Mouse (Mus musculus) urinary bladder, postnatal 14 days (tissue): ENCODE results near the gene Sec24a.

Experiments used
- DNase-seq: peaks from one replicate; pipeline ENCODE4 v3.0.0; 2021; ENCODE audit warnings: low spot score

Gene Sec24a

DNA sequence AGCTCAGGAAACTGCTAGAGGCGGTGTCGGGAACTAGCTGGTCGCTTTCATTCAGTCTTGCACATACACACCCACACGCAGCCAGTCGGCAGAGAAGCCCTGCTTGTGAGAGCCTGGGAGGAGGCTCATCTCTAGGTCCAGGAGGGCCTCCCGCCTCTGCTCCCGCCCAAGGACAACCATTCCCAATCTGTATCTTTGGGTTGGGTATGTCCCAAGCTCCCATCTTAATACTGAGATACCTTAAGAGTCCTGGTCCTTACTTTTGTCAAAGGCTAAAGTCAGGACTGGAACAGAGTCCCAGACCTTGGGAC, 113.6 kb downstream of the Sec24a start:
- DNase-seq: no peak

DNA sequence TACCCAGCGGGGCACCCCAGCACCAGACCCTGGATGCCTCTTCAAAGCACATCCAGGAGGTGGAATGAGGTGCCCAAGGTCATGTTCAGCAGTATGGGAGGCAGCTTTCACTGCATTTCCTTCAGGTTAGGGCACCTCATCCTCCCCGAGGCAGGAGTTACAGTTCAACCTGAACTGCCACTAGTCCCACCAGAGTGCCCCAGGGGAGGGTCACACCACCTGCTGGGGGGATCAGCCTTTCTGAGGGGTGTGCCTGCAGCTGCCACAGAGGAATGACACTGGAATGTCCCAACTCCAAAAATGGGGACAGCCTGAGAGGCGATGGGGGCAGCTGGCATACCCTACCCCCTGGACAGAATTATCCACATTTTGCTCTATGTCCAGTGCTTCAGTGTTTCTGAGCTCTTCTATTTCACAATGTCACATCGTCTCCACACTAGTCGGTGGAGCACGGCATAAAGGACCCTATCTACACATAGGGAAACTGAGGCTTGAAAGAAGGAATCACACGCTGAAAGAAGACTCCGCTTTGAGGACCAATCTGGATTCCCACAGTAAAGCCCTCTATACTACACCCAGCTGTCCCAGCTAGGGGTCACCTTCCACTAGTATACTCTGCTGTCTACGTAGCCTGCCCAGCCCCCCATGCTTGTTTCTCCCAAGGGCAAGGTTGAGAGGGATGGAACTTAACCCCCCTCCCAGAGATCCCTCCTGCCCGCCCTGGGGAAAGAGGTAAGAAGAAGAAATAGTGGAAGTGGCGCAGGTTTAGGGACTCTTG, 114.1 kb downstream of the Sec24a start:
- no peak for DNase-seq

DNA sequence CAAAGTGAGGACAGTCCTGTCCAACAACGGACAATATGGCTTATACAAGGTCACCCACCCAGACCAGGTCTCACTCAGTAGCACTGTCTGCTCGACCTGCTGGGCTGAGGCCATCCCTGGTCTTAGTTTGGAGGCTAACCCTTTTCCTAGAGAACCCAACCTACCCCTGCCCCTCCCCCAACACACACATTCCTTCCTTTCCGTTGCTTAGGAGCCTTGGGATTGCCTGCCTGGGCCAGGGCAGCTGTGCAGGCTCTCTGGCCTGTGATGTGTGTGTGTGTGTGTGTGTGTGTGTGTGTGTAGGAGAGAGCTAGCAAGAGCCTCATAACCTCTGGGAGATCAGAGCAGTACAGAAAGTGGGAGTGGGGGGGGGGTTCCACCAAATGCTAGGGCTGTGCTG, 114.9 kb downstream of the Sec24a start:
- no peak for DNase-seq

DNA sequence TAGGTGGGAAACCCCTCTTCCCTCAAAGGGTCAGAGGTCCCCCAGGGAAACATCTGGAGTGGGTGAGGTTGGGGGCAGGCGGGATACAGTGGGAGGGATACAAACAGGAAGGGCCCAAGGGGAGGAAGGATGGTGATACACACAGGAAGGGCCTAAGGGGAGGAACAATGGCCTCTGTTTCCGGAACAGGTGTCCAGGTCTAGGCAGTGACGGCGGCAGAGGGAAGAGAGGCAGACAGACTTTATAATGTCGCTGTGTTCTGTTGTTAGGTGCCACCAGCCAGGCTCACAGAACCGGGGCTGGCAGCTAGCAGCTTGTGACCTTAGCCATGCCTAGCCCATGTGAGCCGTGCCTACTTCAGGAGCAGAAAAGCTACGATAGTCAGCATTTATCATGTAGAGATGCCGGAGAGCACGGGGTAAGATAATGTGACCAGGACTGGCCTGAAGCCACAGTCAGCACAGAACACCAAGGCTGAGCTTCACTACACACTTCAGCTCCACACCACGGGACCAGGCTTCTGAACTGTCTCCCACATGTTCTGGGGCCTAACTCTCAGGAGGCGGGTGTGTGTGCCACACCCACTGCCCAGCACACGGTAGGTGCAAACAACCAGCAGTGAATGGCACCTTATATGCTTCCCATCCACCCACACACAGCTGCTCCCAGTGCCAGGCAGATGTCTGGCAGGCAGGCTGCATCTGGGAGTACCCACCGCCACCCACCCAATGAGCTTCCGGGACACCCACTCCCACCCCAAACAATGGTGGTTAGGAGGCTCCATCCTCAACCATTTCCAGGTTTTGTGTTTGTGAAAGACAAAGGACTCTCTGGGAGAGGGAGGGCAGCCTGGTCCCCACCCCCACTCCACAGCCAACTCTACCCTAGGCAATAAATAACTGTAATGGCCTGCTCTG, 116.4 kb downstream of the Sec24a start:
- no peak for DNase-seq

DNA sequence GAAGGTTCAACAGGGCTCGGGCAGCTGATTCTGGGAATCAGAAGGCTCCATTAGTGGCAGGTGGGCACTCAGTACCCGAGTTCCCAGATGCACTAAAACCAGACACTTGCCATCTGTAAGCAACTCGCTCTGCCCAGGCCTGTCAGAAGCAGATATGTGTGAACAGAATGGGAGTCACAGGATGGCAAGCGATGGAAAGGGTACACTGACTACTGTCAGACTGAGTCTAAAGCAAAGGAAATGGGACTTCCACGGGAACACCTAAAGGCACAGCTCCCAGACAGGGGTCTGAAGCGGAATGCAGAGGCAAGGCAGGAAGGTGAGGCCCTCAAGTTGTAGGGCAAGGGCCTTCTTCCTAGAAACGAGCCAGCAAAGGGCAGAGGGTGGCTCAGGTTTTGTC, 117.2 kb downstream of the Sec24a start:
- DNase-seq: no peak

DNA sequence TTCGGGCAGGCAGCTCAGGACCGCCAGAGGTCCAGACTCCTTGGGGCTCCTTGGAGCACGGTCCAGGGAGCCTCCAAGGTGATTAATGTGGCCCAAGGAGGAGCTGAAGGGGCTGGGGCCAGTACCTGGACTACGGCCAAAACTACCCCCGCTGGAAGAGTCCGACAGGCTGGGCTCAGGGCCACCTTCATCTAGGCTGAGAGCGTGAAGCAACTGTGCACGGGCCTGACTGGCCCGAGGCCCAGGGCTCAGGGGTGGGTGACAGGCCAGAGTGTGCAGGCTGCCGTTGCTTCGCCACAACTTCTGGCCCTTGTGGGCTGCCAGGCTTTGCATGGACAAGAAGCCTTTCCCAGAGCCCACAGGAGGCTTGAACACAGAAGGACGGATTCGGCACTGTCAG, 118.1 kb downstream of the Sec24a start:
- no peak for DNase-seq

DNA sequence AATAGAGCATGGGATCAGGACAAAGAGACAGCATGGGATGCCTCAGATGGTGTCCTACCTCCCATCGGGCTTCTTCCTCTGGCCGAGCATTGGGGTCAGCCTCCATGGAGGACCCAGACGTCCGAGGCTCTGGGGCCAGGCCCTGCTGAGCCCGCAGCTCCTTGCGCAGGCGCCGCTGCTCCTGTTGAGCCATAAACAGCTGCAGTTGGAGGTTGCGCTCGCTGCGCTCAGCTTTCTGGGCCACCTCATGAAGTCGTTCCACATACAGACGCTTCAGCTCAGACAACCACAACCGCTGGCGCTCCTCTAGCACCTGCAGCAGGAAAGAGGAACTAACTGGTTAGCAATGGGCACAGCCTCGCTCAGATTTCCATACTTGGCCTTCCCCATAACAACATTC, 119.2 kb downstream of the Sec24a start:
- no peak for DNase-seq

DNA sequence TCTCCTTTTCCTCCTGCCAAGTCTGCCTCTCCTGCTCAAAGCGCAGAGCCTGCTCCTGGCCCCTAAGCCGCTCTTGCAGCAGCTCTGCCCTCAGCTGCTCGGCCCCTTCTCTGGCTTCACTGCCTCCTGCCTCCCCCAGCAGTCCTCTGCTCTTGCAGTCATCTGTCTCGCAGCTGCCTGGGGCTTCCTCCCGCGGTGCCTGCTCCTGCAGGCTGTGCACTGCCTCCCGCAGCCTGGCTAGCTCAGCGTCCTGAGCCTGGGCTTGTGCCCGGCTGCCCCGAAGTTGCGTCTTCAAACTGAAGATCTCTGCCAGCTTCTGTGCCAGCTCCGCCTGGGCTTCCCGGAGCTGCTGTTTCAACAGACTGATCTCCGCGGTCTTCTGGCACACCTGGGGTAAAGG, 119.7 kb downstream of the Sec24a start:
- DNase-seq: no peak

DNA sequence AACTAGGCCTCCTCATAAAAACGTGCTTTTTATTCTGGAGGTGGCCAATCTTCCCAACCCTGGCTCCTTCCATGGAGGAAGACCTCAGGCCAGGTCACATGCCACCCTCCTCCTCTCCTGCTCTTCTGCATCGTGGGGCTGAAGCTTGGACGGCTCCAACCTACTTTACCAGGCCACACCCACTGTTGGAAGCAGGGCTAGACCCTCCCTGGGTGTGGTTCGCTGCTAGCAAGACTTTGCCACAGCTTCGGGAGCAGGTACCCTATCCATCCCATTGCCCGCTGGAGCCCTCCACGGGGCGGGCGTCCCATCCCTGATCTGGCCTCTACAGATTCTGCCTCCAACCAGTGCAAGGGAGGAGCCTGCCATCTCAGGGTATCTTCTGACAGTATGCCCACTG, 120.2 kb downstream of the Sec24a start:
- DNase-seq: no peak
